Mouse (Mus musculus): ENCODE results near the gene Astl. TPM values are rescaled to one million over a fixed set of nuclear protein-coding genes. Genes with fewer than 3 reads are reported as not detected.

Astl gene
- polyA plus RNA-seq, 1 experiment from 2014 or later: not detected

- no peak overlapping the region for H3K27ac ChIP-seq
- H3K9ac ChIP-seq (ENCODE audit: low read depth, low read length): no peak overlapping the region
- 86% methylated on average over 4 of the region's 4 CpGs for WGBS
Observed at GRCm38 (mm10) chr2:127353881-127354280, 15.4 kb downstream of the Astl start.

DNA sequence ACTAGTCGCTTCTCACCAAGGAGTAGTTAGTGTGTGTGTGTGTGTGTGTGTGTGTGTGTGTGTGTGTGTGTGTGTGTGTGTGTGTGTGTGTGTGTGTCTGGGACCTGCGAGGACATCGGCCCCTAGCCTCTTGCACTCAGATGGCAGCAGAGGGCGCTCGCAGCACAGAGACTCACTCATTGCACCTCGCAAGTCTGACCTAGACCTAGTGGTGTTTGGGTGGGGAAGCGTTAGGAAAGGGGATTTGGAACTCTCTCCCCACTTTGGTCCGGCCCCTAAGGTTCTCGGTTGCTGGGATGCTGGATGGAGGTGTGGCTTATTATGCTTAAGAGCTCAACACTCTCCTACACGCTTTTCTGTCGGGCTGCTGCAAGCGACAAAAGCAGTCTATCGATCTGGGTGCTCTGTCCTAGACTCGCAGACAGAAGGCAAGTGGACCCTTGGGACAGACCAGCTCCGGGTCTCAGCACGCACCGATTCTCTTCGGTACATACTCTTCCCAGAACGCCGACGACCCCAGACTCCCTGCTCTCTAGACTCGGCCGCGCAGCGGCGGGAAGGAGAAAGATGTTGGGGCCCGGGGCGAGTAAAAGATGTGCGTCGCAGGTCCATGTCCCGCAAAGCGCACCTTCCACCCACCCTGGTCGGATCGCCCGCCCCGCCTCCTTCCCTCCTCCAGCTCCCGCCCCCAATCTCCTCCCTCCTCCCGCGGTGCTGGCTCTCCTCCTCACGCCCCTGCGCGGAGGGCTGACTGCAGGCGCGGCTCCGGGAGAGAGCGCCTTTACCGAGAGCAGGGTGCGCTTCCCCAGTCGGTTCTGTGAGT, 24.2 kb downstream of the Astl start, which contains the start of gene Adra2b:
TSS of gene Adra2b (plus strand) at position 750 of the 823 bp plus-strand sequence.
- peak; percentile 78 for ATAC-seq (replicated peaks; ENCODE audit: low FRiP score, low read depth)
- Histone ChIP-seq H3K9me3 (replicated peaks; ENCODE audit: low read length) (no peaks in the 10 kb centered on the region), H3K27me3 (ENCODE audit: insufficient read depth, low read length) (peaks cover 26% of the 10 kb centered on the region), H3K36me3 (ENCODE audit: insufficient read depth, low read length) (no peaks in the 10 kb centered on the region), H3K4me1 (replicated peaks; ENCODE audit: insufficient read depth, low read length) (peaks cover 9% of the 10 kb centered on the region; the same call in 1 of the 2 replicates), H3K9ac (ENCODE audit: low read depth, low read length) (peak within 1 kb of the TSS; percentile 46; the same call in 1 of the 2 replicates), H3K4me3 (replicated peaks; ENCODE audit: low read depth, low read length) (peak within 1 kb of the TSS; percentile 42), H3K27ac (no peak within 1 kb of the TSS; the same call in 1 of the 2 replicates), H3K4me2 (ENCODE audit: low read length) (peak within 1 kb of the TSS; percentile 75)
- TF ChIP-seq CTCF (IDR thresholded peaks at IDR 0.05; ENCODE audit: low read depth): peak; percentile 88
- WGBS: 1% methylated on average over 49 of the region's 49 CpGs
- DNase-seq (ENCODE audit: low spot score): peak; percentile 92

More at GRCm38 (mm10) chr2:127353881-127354280, 15.4 kb downstream of the Astl start:
- TF ChIP-seq CTCF (IDR thresholded peaks at IDR 0.05; ENCODE audit: low read depth): no peak
- Histone ChIP-seq H3K4me3 (replicated peaks; ENCODE audit: low read depth, low read length) (no peak overlapping the region), H3K4me2 (ENCODE audit: low read length) (no peak overlapping the region), H3K9me3 (replicated peaks; ENCODE audit: low read length) (no peaks in the 10 kb centered on the region), H3K36me3 (ENCODE audit: insufficient read depth, low read length) (no peaks in the 10 kb centered on the region), H3K27me3 (ENCODE audit: insufficient read depth, low read length) (no peaks in the 10 kb centered on the region), H3K4me1 (replicated peaks; ENCODE audit: insufficient read depth, low read length) (no peaks in the 10 kb centered on the region)
- ATAC-seq (replicated peaks; ENCODE audit: low FRiP score, low read depth) (no peak), DNase-seq (ENCODE audit: low spot score) (no peak)

DNA sequence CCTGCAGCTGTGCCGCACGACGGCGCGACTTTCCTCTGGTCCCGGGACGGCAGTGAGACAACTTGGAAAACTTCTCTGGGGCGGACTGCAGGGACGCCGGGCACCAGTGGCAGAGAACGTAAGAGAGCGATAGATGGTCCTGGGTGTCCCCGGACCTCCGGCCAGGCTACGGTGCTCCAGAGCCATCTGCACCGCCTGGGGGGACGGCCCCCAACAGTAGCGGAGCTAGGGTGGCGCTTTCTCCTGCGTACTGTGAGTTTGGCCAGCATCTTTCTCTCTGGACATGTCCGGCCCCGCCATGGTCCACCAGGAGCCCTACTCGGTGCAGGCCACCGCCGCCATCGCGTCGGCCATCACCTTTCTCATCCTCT, 24.8 kb downstream of the Astl start:
- TF ChIP-seq CTCF (IDR thresholded peaks at IDR 0.05; ENCODE audit: low read depth): no peak
- Histone ChIP-seq H3K4me1 (replicated peaks; ENCODE audit: insufficient read depth, low read length) (peaks cover 9% of the 10 kb centered on the region; the same call in 1 of the 2 replicates), H3K9ac (ENCODE audit: low read depth, low read length) (peak overlapping the region; percentile 46; the same call in 1 of the 2 replicates), H3K4me2 (ENCODE audit: low read length) (peak overlapping the region; percentile 75), H3K9me3 (replicated peaks; ENCODE audit: low read length) (no peaks in the 10 kb centered on the region), H3K27ac (no peak overlapping the region; the same call in 1 of the 2 replicates), H3K27me3 (ENCODE audit: insufficient read depth, low read length) (peaks cover 26% of the 10 kb centered on the region), H3K4me3 (replicated peaks; ENCODE audit: low read depth, low read length) (peak overlapping the region; percentile 42), H3K36me3 (ENCODE audit: insufficient read depth, low read length) (no peaks in the 10 kb centered on the region)
- WGBS: 2% methylated on average over 28 of the region's 28 CpGs
- ATAC-seq (replicated peaks; ENCODE audit: low FRiP score, low read depth): 0 out of 2 replicates have a peak, but pooled peaks have one; percentile 21
- DNase-seq (ENCODE audit: low spot score): no peak

DNA sequence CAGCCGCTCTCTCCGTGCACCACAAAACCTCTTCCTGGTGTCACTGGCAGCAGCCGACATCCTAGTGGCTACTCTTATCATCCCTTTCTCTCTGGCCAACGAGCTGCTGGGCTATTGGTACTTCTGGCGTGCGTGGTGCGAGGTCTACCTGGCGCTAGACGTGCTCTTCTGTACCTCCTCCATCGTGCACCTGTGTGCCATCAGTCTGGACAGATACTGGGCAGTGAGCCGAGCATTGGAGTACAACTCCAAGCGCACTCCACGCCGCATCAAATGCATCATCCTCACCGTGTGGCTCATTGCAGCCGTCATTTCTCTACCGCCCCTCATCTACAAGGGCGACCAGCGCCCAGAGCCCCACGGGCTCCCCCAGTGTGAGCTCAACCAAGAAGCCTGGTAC, 25.3 kb downstream of the Astl start:
- Histone ChIP-seq H3K4me3 (replicated peaks; ENCODE audit: low read depth, low read length) (peak overlapping the region; percentile 42), H3K27ac (no peak overlapping the region), H3K27me3 (ENCODE audit: insufficient read depth, low read length) (peaks cover 26% of the 10 kb centered on the region), H3K4me1 (replicated peaks; ENCODE audit: insufficient read depth, low read length) (peaks cover 9% of the 10 kb centered on the region; the same call in 1 of the 2 replicates), H3K36me3 (ENCODE audit: insufficient read depth, low read length) (no peaks in the 10 kb centered on the region), H3K9ac (ENCODE audit: low read depth, low read length) (peak overlapping the region; percentile 46; the same call in 1 of the 2 replicates), H3K4me2 (ENCODE audit: low read length) (peak overlapping the region; percentile 75), H3K9me3 (replicated peaks; ENCODE audit: low read length) (no peaks in the 10 kb centered on the region)
- ATAC-seq (replicated peaks; ENCODE audit: low FRiP score, low read depth): no peak
- TF ChIP-seq CTCF (IDR thresholded peaks at IDR 0.05; ENCODE audit: low read depth): no peak
- no peak for DNase-seq (ENCODE audit: low spot score)
- WGBS: 5% methylated on average over 20 of the region's 20 CpGs

GRCm38 (mm10) chr2:127364452-127364851, 26.0 kb downstream of the Astl start:
- TF ChIP-seq CTCF (IDR thresholded peaks at IDR 0.05; ENCODE audit: low read depth): no peak
- H3K27ac ChIP-seq: no peak overlapping the region
- ATAC-seq (replicated peaks; ENCODE audit: low FRiP score, low read depth): no peak
- peaks cover 26% of the 10 kb centered on the region for H3K27me3 ChIP-seq (ENCODE audit: insufficient read depth, low read length)
- no peak for DNase-seq (ENCODE audit: low spot score)
- peak overlapping the region; percentile 42 for H3K4me3 ChIP-seq (replicated peaks; ENCODE audit: low read depth, low read length)
- no peaks in the 10 kb centered on the region for H3K36me3 ChIP-seq (ENCODE audit: insufficient read depth, low read length)
- H3K4me1 ChIP-seq (replicated peaks; ENCODE audit: insufficient read depth, low read length): peaks cover 9% of the 10 kb centered on the region; the same call in 1 of the 2 replicates
- 10% methylated on average over 8 of the region's 8 CpGs for WGBS
- H3K9me3 ChIP-seq (replicated peaks; ENCODE audit: low read length): no peaks in the 10 kb centered on the region
- peak overlapping the region; percentile 75 for H3K4me2 ChIP-seq (ENCODE audit: low read length)
- no peak overlapping the region for H3K9ac ChIP-seq (ENCODE audit: low read depth, low read length)

GRCm38 (mm10) chr2:127367126-127367820, 28.8 kb downstream of the Astl start:
- peaks cover 26% of the 10 kb centered on the region for H3K27me3 ChIP-seq (ENCODE audit: insufficient read depth, low read length)
- 0 out of 2 replicates have a peak overlapping the region, but pooled peaks have one; percentile 13 for H3K9ac ChIP-seq (ENCODE audit: low read depth, low read length)
- H3K4me3 ChIP-seq (replicated peaks; ENCODE audit: low read depth, low read length): no peak overlapping the region
- no peak overlapping the region for H3K27ac ChIP-seq
- H3K4me1 ChIP-seq (replicated peaks; ENCODE audit: insufficient read depth, low read length): peaks cover 15% of the 10 kb centered on the region; the same call in 1 of the 2 replicates
- no peaks in the 10 kb centered on the region for H3K36me3 ChIP-seq (ENCODE audit: insufficient read depth, low read length)
- 47% methylated on average over 10 of the region's 10 CpGs for WGBS
- TF ChIP-seq CTCF (IDR thresholded peaks at IDR 0.05; ENCODE audit: low read depth): no peak
- no peaks in the 10 kb centered on the region for H3K9me3 ChIP-seq (replicated peaks; ENCODE audit: low read length)
- no peak overlapping the region for H3K4me2 ChIP-seq (ENCODE audit: low read length)
- DNase-seq (ENCODE audit: low spot score) (peak; percentile 23), ATAC-seq (replicated peaks; ENCODE audit: low FRiP score, low read depth) (peak; percentile 37; the same call in 1 of the 2 replicates)

All from kidney, postnatal 0 days (tissue).